Mouse (Mus musculus) left cerebral cortex, postnatal 14 days (tissue): Measurements from ENCODE around the gene Spz1. TPM values are rescaled to one million over a fixed set of nuclear protein-coding genes. Genes with fewer than 3 reads are reported as not detected.
"Not testable (repeated sequence)": the region's sequence is repeated elsewhere in the genome, so short reads cannot be mapped to it uniquely, and the experiment has no call there.

ENCODE experiments used
- DNase-seq, 2 experiments: peaks; one replicate each; pipeline ENCODE4 v3.0.0; 2021 to 2022; ENCODE audit warnings: low spot score in 2 of 2, mixed read lengths in 1 of 2
- intact Hi-C: fragments of 180-260 bp; cut with DNase I; formaldehyde crosslinking; loops from one replicate; pipeline ENCODE4 v1.15.1; 2025
- long read RNA-seq, 2 experiments: library from polyadenylated mRNA; stranded (forward); transcript quantifications; one replicate each; pipeline ENCODE4 v2.0.0; 2021
- total RNA-seq, 2 experiments: library from RNA; stranded (reverse); gene quantifications; 2 replicates each; pipeline ENCODE4 v1.2.3; 2021

Spz1 gene
- not detected for total RNA-seq
- long read RNA-seq, experiment 1: 0 reads
- long read RNA-seq, experiment 2: 0 reads

DNA sequence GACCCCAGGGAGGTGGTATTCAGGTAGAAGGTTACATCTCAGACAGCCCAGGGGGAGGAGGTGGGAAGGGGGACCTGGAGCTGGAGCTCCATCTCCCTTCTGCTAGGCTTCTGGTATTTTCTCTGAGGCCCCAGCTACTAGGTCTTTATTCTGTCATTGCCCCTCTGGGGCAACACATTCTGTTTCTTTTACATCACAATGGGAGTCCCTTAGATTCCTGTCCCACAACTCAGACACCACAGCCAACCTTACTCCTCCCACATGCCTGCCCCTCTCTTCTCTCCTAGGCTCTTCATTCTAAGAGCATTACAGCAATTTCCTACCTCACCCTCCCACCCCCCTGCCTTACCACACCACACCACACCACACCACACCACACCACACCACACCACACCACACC, at the start of gene Spz1:
Gene Spz1 (minus strand): TSS at position 101 of the 400 bp plus-strand sequence.
- no peak for DNase-seq
- intact Hi-C loops: no loop called here

DNA sequence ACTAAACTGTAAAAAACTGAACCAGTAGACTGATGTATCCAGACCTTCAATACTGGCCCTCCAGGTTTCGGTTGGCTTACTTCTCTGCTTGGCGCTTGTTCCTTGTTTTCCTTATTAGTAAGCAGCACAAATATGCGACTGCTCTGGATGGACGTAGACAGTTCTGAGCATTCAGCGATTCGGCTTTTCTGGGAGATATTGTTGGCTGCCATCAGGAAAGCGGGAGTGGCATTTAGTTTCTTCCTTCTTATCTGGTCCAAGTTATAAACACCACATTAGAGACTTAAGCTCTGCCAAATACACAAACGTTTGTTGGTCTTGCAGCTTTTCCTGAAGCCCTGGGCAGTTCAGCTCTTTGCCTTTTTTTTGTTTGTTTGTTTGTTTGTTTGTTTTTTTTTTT, 40.5 kb upstream of the Spz1 start:
- DNase-seq: no peak
- intact Hi-C loops: no loop called here

DNA sequence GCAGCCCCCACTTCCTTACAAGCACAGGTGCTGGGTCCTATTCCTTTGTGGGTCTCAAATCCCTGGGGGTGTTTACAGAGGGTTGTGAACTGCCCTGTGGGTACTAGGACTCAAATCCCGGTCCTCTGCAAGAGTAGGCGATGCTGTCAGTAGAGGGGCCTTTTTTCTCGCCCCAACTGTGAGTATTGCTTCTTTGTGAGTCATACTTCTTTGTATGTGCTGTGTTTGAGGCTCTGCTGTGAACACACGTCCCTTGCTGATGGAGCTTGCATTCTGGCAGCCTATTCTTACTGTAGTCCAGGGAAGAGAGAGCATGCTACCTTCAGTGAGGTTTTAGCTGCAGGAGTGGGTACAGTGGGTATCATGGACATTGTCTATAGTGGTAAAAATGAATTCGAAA, 39.2 kb upstream of the Spz1 start:
- DNase-seq: no peak
- intact Hi-C loops: no loop called here

DNA sequence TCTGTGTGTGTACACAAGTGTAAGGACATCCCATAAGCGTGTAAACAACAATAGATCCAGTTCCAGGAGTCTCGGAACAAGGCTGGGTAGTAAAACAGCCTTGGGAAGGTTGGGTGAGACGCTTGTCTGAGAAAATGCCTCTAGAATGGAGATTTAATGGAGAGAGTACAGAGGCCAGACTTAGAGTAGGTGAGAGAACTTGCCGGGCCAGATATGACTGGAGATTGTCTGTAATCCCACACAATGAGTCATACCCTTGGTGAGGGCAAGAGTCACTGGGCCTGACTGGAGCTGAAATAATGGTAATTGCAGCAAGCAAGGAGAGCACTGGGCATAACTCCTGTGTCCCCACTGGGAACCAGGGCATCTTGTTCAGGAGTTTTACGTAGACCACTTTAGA, 37.1 kb upstream of the Spz1 start:
- DNase-seq: no peak
- intact Hi-C loops: loop anchor here (5.0 kb wide), 1 partner anchor 84 kb away; no protein-coding TSS in a partner anchor

DNA sequence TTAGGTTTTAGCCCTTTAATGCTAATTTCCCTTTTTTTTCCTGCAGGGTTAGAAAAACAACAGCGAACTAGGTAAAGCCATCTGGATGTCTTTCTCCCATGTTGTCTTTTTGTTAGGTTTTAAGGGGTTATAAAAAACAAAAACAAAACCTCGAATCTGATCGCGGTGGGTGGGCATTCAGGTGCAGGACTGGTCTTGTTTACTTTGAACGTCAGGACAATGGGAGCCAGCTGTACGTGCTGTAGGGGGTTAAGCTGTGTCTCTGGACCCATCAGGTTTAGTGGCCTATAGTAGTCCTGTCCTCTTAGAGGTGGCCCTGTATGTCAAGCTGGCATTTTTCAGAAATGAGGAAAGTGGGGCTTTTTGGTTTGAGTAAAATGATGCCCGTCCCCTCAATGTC, 35.9 kb upstream of the Spz1 start:
- intact Hi-C loops: loop anchor here (5.0 kb wide), 1 partner anchor 85 kb away; no protein-coding TSS in a partner anchor
- DNase-seq: no peak

DNA sequence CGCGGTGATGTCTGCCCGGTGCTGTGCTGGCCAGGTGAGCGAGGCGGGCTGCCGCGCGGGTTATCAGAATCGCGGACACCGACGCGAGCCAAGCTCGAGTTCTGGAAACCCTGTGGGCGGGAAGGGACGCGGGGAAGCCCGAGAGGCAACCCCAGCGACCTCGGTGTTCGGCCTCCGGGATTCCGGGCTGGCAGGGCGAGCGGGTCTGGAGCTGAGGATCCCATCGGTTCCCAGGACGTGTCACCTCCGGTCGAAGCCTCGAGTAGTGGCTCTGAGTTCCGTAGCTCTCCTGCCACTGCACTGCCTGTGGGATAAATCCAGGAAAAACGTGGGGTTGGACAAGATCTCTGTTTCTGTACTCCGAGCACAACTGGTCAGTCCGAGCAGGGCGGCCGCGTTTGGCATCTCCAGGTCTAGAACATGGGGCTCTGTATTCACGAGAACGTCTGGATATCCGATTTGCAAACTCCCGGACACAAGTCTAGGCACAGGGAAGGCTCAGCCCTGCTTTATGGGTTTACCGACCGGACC, 35.3 kb upstream of the Spz1 start:
- no peak for DNase-seq
- intact Hi-C loops: loop anchor here (5.0 kb wide), 1 partner anchor 86 kb away; no protein-coding TSS in a partner anchor

DNA sequence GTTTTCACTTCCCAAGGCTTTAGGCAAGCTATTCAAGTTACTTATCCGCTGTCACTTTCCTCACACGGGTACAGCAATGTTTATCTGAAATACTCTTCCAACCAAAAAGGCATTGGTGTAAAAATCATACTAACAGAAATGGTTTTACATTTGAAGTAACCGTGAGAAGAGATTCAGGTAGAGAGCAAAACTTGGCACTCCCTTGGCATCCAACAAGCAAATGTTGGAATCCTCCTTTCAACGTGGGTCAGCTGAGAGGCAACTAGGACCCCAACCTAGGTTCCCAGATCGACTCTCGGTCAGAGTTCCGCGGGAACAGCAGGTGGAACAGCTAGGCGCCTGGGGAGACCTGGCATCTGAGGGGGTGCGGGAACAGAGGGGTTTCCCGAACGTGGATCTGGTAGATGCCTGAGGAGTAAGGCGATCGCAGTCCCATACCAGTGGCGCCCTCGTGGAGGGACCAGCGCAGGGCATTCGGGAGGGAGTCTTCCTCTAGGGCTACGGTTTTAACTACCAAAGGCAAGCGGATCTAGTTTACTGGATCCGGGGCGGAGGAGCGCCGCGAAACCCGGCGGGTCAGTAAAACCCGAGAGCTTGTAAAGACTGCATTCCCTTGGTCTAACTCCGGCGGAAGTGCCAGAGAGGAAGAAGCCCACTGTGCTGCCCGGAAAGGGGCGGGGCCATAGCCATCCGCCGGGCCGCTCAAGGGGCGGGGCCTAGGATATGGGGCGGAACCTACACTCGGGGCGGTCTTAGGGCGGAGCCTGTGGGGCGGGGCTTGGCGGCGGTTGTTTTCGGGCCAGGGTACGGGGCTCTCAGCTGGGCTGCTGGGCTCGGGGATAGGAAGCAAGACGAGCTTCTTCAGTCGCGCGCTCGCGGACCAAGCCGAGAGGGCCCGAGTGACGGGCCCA, 34.6 kb upstream of the Spz1 start, which contains the start of gene Serinc5:
Gene Serinc5 (plus strand): TSS at position 781 of the 911 bp plus-strand sequence.
- intact Hi-C loops: loop anchor here (5.0 kb wide), 1 partner anchor 87 kb away; no protein-coding TSS in a partner anchor
- peak; percentile 95 for DNase-seq

DNA sequence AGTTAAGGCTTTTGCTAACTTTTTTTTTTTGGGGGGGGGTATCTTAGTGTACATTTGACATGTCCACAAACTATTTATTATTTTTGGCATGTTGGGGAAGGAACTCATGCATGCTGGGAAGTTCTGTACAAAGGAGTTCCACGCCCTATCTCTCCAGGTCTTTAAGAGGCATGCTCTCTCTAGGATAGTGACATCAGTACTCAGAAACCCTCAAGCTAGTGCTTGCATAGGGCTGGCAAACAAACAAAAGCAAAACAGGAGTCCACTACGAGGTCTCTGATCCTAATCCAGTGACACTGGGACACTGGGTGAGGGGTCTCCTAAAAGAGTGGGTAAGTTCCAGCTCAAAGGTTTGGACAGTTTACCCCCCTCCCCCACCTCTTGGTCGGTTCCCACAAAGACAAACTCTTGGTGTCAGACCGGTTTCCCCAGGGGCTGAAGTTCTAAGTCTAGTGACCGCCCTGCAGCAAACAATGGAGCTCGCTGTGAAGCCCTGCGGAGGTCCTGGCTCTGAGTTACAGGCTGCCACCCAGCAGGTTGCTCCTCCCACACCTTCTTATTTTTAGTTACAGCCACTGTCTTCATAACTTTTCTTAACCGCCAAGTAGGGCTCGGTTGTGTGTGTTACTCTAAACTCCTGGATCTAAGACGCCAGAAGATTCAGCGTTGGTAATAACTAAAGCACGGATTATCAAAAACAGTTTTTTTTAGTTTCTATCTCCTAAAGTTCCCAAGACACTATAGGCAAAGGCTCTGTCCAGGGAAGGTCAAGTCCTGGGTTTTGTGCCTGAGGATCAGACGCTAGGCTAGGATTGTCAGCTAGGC, 33.7 kb upstream of the Spz1 start:
- DNase-seq: no peak
- intact Hi-C loops: loop anchor here (5.0 kb wide), 1 partner anchor 88 kb away; no protein-coding TSS in a partner anchor

DNA sequence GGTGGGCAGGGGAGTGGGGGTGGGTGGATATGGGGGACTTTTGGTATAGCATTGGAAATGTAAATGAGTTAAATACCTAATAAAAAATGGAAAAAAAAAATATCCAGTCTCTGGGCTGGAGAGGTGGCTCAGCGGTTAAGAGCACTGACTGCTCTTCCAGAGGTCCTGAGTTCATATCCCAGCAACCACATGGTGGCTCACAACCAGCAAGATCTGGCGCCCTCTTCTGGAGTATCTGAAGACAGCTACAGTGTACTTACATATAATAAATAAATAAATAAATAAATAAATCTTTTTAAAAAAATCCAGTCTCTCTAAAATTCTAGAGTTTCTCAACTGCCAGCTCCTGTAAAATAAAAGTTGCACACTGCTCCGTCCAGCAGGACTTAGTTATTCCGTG, 29.3 kb upstream of the Spz1 start:
- intact Hi-C loops: not testable (repeated sequence)

DNA sequence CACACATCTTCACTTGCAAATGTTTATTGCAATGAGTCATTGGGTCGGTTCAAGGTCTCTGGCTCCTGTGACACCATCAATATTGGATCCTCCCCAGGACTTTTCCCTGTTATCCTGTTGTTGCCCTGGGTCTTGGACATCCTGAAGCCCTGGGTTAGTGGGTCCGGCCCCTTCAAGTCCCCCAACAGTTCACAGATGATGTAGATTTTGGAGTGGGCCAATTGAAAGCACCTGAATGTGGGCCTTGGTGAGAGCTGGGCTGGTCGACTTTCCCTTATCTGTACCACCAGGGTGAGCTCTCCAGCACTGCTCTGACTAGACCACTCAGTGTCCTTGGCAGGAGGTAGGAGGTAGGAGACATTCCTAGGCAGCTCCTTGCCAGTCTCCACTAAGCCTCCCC, 19.5 kb upstream of the Spz1 start:
- DNase-seq: no peak
- intact Hi-C loops: no loop called here

More for the DNA sequence above, 29.3 kb upstream of the Spz1 start:
- DNase-seq: not testable (repeated sequence)

DNA sequence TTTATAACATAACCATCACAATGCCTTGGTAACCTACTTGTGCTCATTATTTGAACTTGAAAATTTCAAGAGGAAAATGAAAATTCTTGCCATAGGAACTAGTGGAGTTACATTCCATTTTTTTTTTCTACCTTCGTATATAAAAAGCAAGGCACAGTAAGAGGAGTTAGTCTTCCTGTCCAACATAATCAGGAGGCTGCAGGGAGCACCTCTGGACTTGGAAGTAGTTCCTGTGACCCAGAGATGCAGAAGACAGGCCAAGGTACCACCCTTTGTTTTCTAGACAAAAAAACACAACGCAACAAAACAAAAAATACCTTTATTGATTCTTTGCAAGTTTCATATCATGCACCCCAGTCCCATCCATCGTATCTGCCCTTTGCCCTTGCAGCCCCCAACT, 18.9 kb upstream of the Spz1 start:
- intact Hi-C loops: loop anchor here (5.0 kb wide), 1 partner anchor 137 kb away; no protein-coding TSS in a partner anchor
- DNase-seq: no peak

DNA sequence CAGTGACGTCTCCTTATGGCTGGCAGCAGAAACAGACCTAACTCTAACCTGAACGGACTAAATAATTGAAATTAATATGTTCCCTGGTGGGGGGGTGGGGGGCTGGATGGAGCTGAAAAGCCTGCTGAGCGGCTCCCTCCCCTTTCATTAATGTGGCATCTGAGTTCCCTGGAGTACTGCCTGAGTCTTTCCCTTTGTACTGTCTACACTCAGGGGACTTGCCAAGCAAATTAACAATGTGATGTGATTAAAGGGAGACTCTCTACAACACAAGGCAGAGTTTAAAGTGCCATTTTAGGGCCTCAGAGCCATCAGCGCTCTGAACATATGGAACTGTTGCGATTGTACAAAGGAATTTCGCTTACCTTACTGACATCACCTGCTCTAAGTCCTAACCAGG, 18.5 kb upstream of the Spz1 start:
- DNase-seq: no peak
- intact Hi-C loops: loop anchor here (5.0 kb wide), 1 partner anchor 138 kb away; no protein-coding TSS in a partner anchor

DNA sequence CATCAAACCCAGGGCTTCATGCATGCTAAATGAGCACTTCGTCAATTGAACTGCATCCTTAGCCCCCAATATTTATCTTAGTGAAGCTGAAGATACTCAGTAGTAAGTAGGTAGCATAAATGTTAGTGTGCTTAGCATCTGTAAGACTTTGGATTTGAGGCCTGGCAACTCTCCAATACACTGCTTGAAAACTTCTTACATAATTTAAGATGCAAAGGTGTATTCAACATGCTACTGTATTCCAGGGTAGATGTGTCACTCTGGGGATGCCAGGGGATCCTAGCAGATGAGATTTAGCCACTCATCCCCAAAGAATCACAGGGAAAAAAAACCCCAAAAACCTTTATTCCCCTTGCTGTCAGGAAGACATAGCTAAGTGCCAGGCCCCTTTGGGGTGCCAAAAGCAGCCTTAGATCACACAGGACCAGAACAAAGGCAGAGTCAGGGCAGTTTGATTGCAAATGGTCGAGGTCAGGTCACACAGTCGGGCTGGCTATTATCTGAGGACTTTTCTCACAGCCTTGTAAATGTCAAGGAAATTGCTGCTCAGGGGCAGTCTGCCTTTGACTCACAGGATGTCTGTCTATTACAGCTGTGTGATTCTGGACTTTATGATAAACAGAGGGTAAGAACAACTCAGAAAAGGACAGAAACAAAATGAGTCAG, 17.9 kb upstream of the Spz1 start:
- DNase-seq: no peak
- intact Hi-C loops: loop anchor here (5.0 kb wide), 1 partner anchor 138 kb away; no protein-coding TSS in a partner anchor

DNA sequence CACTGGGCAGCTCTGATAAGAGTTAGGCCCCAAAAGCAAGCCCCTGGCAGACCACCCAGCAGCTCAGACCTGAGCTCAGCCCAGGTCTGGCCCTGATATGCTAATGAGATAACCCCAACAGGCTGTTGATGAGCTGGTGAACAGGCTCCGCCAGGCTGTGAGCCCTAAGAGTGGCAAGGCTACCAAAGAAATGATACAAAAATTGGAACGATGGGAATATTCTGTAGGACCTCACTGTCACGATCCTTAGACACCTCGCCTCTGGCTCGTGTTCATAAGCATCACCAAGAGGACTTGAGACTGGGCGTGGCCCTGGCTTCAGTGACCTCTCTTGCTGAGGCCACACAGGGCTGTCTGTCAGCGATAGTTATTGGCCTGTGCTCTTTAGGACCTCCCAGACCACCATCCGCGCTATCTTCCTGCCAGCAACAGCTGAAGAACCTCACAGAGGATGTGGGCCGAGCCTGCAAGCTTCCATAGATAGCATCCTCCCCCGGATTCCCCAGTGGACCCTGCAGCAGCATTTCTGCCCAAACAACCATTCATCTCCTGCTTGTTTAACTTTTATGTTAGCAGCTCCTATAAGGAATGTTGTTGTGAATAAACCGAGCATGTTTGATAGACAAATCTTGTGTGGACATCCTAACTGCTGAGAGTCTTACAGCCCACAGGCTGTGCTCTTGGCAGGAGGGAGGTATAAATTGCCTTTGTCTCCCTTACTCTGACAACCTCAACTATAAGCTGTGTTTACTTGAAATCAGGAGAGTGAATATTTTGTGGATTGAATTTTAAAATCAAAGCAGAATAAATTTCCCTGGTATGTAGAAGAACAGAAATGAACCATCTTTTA, 17.0 kb upstream of the Spz1 start:
- intact Hi-C loops: loop anchor here (5.0 kb wide), 1 partner anchor 139 kb away; no protein-coding TSS in a partner anchor
- peak in 1 of 2 experiments; percentile 62 for DNase-seq

DNA sequence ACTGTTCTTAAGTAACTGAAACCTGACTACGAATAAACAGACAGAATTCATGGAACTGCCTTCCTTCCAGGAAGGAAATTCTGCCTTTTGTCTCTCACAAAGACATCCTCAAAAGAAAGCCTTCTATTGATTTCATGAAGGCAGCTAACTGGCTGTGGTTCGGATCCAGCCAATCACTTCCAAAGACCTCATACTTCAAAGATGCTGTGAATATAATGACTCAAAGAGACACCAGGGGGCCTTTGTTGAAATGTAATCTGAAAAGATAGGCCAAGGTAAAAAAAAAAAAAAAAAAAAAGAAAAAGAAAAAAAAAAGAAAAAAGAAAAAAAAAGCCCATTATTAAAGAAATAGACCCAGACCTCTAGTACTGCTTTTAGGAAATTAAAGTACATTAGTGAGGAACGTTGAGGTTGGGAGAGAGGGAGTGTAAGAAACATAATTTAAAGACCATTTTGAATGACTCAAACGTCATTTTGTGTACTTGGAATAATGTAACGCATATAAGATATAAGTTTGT, 16.4 kb upstream of the Spz1 start:
- DNase-seq: no peak
- intact Hi-C loops: loop anchor here (5.0 kb wide), 1 partner anchor 140 kb away; no protein-coding TSS in a partner anchor

DNA sequence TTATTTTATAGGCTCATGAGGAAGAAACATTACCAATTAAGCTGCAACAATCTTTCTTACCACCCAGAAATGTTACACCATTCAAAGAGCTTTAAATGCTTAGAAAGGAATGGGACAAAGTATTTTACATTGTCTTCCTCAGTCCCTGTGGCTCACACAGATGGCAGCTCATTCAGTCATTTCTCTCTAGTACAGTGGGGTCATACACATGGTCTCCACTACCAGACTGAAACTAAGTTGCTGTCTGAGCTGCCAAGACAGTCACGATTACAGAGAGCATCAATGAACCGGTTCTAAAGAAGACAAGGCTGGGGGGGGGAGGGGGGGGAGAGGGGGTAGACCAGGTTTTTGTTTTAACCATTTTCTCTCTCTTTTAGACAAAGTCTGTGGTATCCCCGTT, 15.3 kb upstream of the Spz1 start:
- intact Hi-C loops: loop anchor here (5.0 kb wide), 1 partner anchor 141 kb away; no protein-coding TSS in a partner anchor
- DNase-seq: no peak

DNA sequence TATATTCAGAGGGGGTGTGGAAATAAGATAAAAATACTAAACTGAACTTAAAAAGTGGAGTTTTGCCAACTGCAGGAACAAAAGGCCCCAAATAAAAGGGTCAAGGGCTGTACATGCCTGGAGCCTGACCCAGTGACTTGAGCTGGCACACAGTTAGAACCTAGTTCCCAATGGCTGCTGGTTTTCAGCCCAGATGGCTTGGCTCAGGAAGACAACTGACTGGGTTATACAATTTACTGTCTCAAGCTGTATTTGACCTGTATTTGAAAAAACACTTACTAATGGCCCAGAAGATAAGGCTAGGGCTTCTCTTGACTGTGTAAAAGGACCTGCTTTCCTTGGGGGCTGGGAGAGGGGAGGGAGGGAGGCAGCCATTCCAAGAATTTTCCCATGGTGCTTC, 13.3 kb upstream of the Spz1 start:
- DNase-seq: no peak
- intact Hi-C loops: no loop called here

DNA sequence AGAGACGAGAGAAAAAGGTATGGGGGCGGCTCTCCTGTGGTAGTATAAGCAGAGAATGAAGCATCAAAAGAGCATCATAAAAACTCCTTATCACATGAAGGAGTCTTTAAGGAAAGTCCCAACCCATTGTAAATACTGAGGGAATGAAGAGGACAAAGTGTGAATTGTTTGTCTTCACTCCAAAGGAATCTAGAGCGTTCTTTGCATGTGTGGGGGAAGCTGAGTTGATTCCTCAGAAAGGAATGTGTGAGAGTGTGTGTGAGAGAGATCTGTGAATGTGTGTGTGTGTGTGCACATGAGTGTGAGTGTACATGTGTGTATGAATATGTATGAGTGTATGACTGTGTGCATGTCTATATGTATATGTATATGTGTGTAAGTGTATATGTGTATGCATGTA, 12.7 kb upstream of the Spz1 start:
- no peak for DNase-seq
- intact Hi-C loops: no loop called here
